Mouse (Mus musculus) thymus, postnatal 10 days (tissue): ENCODE data around the gene Pla2g10.
"Not testable (repeated sequence)": the region's sequence is repeated elsewhere in the genome, so short reads cannot be mapped to it uniquely, and the experiment has no call there.

Source experiments
- DNase-seq, 2 experiments: peaks; one replicate each; pipeline ENCODE4 v3.0.0; 2021; ENCODE audit warnings: low spot score in 2 of 2

Pla2g10 gene

GRCm38 (mm10) chr16:13729428-13729827, 1.4 kb downstream of the Pla2g10 start:
- DNase-seq: no peak

GRCm38 (mm10) chr16:13727811-13728335, 2.9 kb downstream of the Pla2g10 start:
- DNase-seq: no peak

GRCm38 (mm10) chr16:13722937-13723336, 7.8 kb downstream of the Pla2g10 start:
- peak in 1 of 2 experiments; percentile 13 for DNase-seq

GRCm38 (mm10) chr16:13716821-13717553, 13.8 kb downstream of the Pla2g10 start:
- no peak for DNase-seq

- DNase-seq: no peak
These were observed 15.9 kb downstream of the Pla2g10 start for GRCm38 (mm10) chr16:13714910-13715309.

GRCm38 (mm10) chr16:13704676-13705075, 26.1 kb downstream of the Pla2g10 start:
- DNase-seq: no peak

- DNase-seq: no peak
These were observed 28.6 kb downstream of the Pla2g10 start for GRCm38 (mm10) chr16:13702184-13702583.

- DNase-seq: no peak
These were observed 31.8 kb downstream of the Pla2g10 start for GRCm38 (mm10) chr16:13698998-13699397.

GRCm38 (mm10) chr16:13678601-13679319, 52.0 kb downstream of the Pla2g10 start:
- no peak for DNase-seq

- DNase-seq: no peak
These were observed 56.3 kb downstream of the Pla2g10 start for GRCm38 (mm10) chr16:13674511-13674910.

- no peak for DNase-seq
These were observed 57.7 kb downstream of the Pla2g10 start for GRCm38 (mm10) chr16:13673114-13673513.

GRCm38 (mm10) chr16:13672386-13672898, 58.3 kb downstream of the Pla2g10 start:
- DNase-seq: peak; percentile 52 to 58

- peak; percentile 87 to 88 for DNase-seq
These were observed 58.9 kb downstream of the Pla2g10 start, which contains the start of the genes Bfar and 3110001I22Rik for GRCm38 (mm10) chr16:13671685-13672385. Gene Bfar (plus strand): TSS chr16:13671858. Gene 3110001I22Rik (plus strand): TSS chr16:13671929.

- not testable (repeated sequence) for DNase-seq
These were observed 59.9 kb downstream of the Pla2g10 start for GRCm38 (mm10) chr16:13670896-13671295.

GRCm38 (mm10) chr16:13669282-13669681, 61.5 kb downstream of the Pla2g10 start:
- no peak for DNase-seq

GRCm38 (mm10) chr16:13668402-13669108, 62.2 kb downstream of the Pla2g10 start:
- peak; percentile 7 to 10 for DNase-seq

- DNase-seq: peak; percentile 92 to 93
These were observed 62.9 kb downstream of the Pla2g10 start, which contains the start of gene Parn for GRCm38 (mm10) chr16:13667878-13668343. Gene Parn (minus strand): TSS chr16:13668170.
